Mouse (Mus musculus): ENCODE data around the gene Cep112.

Gene Cep112

DNA sequence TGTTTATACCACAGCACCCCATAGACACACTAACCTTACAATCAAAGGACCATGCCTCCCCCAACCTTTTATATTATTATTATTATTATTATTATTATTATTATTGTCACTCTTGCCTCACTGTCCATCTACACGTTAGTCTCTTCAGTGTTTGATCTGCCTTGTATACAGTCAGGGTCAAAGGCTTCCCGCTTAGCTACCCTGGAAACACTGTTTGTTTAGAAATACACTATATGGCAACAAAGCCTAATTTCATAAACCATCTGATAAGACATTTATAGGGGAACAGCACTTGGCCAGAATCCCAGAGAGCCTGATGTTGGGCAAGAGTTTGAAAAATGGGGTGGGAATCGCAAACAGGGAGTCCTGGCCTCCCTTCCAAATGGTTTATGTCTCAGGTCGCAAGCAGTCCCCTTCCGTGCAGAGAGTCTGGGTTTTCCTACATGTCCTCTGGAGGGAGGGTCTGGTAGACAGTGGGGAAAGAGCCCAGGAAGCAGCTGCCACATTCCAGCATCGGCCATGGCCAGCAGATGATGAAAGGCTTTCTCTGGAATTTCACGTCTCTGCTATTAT is 451.7 kb downstream of the Cep112 start:
- no peak for DNase-seq (ENCODE audit: low spot score)

DNA sequence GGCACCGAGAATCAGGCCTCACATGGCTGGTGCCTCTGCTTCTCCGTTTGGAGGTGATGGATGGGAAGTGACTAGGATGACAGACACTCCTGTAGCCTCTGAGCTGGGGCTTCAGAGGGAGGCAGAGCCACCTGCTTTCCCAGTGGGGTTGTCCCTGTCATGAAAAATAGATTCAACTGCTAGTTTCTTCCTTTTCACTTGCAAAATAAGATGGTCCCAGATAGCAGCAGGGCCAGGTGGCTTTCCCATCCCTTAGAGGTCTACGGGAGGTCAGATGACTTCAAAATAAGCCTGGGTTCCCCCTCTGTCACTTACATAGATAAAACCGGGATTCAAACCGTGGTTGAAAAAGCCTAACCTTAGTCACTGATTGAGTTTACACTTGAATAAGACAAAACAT is 452.5 kb downstream of the Cep112 start:
- no peak for DNase-seq (ENCODE audit: low spot score)

DNA sequence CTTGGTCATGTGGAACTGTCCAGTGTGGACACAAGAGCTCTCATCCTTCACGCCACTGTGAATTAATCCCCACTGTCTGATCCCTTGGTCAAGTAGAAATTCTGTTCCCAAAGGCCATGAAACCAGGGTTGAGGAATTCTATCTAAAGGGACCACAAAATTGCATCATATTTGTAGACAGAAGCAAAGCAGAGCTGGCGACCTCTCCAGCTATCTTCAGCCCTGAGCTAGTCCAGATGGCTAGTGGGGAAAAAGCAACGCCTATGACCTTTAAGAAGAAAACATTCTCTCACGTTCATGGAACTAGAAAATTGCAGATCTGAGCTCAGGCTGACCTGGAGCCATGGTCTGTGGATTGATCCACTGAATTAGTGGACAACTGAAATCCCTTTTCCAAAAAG is 455.6 kb downstream of the Cep112 start:
- DNase-seq (ENCODE audit: low spot score), result no peak

DNA sequence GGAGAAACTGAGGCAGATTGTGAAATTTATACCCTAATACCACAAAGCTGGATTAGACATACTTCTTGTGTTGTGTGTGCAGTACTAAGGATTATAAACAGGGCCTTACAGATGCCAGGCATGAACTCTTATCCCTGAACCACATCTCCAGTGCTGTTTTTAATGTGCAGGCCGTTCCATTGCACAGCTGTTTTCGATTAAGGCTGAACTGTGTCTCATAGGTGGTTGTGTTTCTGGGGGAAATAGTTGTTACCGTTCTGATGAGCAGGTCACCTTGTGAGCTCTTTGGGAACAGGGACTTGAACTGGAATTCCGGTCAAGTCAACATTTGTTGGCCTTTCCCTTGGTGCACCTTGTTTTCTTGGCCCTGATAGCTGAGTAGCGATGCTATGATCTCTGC is 456.7 kb downstream of the Cep112 start:
- no peak for DNase-seq (ENCODE audit: low spot score)

DNA sequence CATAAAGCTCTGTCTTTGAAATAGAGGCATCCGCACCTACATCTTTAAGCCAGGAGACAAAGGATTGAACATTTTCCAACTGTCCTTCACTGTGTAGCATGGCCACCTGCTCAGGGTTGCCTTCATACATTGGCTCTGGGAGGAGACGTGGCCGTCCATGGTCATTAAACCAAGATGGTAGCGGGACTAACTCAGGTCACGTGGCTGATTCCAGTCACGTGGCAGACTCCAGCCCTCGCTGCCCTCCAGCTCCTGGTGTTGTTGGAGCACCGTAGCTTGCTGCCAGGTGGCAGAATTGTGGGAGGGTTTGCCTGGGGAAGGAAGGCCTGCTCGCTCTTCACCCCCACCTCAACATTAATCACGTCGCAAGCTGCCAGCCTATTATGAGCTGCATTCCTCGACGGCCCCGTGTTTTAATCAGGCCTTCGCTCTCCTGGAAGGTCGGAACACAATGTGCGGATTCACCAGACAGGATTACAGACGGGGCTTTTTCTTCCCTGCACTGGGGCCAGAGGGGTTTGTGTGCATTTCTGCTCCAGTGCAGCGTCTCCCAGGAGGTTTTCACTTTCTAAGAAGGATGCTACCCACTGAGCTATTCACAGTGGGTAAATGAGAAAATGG is 460.4 kb downstream of the Cep112 start:
- DNase-seq (ENCODE audit: low spot score), result no peak

DNA sequence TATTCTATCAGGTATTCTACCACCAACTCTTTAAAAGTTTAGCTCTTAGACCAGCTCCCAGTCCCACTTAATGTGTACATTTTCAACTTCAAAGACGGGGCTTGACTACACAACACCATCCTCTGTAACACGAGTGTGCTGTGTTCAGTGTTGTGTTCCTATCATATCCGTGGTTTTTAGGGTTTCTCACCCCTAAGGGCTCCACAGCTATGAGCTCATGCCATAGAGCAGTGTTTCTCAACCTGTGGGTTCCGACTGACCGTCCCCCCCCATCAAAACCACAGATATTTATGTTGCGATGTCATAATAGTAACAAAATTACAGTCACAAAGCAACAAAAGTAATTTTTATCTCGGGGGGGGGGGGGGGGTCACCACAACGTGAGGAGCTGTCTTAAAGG is 461.1 kb downstream of the Cep112 start:
- no peak for DNase-seq (ENCODE audit: low spot score)

DNA sequence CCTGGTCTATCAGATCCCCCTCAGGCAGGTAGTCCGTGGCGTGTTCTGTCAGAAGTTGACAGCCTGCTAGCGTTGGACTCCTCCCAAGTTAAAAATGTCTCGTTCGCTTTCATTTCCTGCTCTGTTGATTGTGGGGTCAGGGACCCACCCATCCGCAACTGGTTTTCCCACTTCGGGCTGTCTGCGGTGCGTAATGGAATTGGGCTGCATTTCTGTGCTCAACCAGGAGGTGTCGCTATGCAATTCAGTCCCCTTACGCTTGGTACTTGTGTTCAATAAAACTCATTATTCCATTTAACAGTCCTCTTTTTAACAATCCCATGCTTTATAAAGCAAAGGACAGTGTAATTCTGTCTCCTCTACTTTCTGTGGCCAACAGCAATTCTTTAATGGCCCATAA is 464.1 kb downstream of the Cep112 start:
- no peak for DNase-seq (ENCODE audit: low spot score)

DNA sequence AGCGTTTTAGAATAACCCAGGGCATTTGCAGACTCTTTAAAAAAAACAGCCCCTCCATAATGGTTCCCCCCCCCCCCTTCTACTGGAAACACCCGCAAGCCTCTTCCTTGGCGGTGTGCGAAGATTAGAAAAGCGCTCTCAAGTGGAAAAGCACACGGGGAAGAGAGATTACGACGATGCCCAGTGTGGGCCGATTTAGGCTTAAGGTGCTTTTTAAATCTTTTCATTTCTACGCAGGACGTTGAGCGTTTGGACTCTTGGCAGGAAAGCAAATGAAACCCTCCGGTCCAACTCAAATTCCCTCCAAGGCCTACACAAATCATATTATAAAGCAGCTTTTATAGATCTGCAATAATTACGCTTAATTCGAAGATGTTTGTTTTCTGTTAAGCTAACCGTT is 465.6 kb downstream of the Cep112 start:
- no peak for DNase-seq (ENCODE audit: low spot score)

DNA sequence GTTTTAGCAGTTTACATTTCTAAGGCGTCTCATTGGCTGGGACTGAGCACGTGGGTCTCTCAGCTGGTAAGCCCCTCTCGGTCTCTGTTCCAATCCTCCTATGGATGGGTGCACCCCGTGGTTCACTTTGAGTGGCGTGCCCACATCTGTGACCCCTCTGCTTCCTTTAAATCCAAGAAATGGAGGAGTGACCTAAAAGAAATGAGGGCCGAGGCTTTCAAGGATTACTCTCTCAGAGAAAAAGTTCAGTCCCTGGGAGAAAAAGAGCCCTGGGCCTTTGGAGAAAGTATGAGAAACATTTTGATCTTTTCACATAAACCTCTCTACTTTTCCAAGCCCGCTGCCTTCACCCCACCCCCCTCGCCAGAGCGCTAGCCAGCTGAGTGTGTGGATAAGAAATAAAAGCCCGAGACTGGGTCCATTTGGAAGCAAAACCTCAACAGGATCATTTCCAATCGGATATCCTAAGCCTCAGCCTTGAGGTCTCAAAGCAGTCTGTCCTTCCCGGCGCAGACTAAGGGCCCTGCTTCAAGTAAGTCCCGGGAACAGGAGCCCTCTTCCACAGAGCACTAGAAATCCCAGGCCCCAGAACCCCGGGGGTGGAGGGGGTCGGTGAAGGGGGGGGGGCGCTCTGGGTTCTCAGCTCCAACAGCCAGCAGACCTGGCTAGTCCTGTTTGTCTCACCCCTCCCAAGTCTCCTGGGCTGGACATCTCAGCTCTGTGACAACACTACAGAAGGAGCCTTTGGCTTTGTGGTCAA is 466.3 kb downstream of the Cep112 start:
- no peak for DNase-seq (ENCODE audit: low spot score)

DNA sequence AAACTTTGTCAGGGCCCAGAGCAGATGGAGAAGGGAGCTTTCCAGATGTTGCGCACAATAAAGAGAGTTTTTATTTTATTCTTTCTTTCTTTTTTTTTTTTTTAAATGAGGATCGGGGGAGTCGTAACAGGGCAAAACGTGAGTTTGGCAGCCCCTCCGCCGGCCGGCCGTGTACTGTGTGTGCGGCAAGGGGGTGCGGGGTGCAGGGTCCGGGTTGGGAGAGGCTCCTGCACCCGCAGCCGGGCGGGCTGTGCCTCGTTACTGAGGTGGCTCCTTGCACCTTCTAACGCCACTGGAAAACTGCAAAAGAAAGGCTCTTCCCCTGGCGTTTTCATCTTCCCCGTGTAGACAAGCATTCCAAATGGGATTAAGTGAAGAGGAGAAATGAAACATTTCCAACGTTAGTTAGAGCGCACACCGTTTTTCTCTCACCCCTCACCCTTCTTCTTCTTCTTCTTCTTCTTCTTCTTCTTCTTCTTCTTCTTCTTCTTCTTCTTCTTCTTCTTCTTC is 466.9 kb downstream of the Cep112 start:
- no peak for DNase-seq (ENCODE audit: low spot score)

DNA sequence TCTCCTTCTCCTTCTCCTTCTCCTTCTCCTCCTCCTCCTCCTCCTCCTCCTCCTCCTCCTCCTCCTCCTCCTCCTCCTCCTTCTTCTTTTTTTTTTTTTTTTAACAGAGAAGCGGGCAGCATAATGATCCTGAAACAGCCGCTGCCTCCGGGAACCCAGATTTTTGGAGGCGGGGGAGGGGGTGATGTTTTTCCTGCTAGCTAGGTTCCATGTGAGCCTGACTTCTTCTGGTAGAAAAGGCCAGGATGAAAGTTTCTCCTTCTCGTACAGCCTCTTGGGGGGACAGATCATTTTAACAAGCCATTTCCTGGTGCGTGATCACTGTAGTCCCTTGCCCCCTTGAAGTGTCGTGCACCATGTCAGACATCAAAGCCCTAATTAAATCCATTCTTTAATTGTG is 467.4 kb downstream of the Cep112 start:
- DNase-seq (ENCODE audit: low spot score), result no peak

DNA sequence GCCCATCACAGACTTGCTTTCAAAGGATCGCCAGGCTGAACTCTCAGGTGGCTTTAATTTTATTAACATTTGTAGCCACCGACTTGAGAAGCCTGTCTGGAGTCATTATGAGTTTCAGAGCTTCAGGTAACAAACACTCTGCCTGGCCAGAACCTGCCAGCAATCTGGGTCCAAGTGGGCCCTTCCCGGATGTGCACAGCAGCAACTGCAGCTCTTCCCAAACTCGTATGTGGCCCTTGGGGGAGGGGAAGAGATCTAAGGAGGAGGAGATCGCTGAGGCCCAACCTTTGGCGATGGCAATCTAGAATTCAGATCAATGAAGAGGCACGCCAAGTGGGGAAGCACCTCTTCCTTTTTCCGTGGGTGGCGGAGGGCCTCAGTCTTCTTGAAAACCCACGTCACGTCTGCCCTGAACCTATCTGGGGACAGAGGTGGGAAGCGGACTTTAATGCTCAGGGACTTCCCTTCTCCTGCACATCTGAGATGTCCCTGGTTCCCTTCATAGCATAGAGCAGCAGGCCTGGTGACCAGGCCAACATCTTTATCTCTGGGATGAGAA is 468.3 kb downstream of the Cep112 start:
- no peak for DNase-seq (ENCODE audit: low spot score)

DNA sequence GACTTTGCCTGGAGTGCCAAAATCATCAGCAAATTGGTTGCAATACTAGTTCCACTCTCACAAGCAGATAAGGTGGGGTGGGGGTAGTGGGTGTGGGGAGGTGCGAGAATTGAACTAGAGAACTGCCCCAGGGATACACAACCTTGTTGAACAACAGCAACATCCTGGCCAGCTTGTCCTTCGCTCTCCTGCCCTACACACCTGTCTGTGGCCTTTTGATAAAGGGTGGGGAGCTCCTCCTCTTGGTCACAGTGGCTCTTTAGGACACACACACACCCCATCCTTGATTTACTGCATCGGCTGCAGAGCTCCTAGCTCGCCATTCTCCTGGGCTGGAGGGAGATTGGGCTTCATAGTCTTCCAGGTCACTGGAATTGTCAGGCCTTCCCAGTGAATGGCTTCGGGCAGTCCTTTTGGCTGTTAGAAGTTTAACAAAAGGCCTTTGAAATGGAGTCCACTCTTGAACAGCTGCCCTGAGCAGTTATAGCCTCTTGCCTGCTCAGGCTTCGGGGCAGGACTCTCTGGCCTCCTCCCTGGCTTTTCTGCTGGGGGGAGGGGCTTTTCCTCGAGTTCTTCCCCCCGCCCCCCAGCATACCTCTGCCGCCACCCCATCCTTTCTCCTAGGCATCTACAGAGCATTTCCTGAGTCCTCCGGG is 469.0 kb downstream of the Cep112 start:
- no peak for DNase-seq (ENCODE audit: low spot score)

DNA sequence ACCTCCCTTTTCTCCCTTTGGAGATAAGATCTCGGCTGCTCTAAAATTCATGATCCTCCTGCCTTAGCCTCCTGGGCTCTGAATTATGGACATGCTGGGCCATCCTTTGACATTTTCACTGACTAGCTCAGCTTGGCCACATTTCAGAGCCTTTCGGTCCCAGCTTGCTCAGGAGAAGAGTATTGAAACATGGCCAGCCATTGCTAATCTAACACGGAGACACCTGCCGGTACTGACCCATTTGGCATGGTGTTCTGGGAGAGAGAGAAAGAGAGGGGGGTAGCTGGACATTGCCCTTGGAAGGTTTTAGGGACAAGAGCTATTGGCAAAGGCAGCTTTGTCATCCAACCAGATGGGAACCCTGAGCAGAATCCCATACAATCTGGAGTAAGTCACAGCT is 472.0 kb downstream of the Cep112 start:
- DNase-seq (ENCODE audit: low spot score), result no peak

DNA sequence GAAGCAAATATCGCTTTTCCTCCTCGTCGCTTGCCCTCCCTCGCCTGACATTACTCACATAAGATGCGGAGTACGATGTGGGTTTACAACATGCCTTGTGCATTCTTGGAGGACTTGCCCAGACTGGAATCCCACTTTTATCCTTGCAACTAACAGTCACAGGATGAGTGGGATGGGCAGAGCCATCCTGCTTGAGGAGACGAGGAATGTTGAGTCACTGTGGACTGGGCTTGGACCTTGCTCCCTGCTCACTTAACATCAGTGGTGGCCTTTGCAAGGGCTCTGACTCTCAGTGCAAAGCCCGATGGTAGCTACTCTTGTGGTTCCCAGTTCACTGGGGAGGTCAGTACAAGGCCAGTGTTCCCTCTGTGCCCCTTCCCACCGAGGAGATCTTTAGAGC is 473.1 kb downstream of the Cep112 start:
- DNase-seq (ENCODE audit: low spot score), result no peak

DNA sequence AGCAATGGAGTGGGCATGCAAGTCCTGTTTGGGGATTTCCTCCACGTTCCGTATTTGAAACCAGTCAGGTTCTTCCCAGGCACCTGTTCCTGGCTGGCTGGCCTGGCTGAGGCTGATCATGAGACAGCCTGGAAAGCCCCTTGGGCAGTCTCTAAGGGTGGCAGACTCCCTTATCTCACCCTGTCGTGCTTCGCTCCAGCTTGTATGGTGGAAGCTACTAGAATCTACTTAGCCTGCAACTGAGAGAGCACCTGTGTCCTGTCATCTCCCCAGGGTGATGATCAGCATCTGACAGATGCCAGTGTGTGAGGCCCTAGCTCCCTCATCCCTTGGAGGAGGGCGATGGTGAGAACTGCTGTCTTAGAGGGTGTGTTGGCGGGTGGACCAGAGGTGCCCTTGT is 473.5 kb downstream of the Cep112 start:
- no peak for DNase-seq (ENCODE audit: low spot score)

DNA sequence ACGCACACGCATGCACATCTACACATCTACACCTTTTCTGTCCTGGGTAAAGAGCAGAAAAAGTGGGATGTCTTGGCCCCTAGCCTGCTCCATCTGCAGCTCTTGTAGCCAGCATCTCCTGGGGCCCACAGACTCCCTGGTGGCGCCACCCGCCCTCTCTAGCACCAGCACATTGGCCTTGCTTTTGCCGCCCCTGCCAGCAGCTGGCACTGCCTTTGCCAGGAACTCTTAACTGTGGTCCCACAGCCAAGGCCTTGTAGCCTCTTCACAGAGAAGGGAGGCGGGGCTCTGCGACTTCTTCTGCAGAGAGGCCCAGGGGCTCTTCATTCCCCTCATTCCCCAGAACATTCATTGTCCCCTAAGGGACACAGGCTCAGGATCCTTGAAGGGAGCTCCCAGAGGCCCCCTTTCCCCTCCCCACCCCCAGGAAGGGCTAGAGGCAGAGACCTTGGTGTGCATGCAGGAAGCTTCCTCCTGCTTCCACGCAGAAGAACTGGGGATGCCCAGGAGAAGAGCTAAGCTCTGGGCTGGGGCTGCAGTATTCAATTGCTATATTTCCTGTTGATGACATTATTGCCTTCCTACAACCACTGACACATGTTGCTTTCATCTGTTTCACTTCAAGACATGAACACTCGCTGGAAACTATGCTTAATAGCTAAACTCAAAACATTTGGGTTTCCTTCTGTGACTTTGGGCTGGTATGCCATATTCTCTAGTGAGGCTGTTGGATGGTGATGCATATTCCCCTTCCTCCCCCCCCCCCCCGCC is 475.9 kb downstream of the Cep112 start:
- no peak for DNase-seq (ENCODE audit: low spot score)

DNA sequence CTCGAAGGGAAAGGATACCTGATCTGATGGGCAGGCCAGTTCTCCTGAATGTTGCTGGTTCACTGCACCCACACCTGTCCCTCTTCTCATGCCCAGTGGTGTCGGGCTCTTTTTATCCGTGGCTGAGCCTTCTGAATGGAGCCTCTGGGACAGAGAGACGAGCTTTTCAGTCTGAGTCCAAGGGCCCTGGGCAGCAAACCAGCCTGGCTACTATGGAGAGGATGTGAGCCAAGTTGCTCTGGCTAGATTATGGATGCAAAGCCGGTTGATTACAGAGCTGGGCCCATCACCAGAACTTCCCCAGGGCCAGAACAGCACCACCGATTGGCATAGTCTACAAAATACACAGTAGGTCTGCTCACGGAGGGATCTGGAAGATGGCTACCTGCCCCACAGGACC is 476.7 kb downstream of the Cep112 start:
- no peak for DNase-seq (ENCODE audit: low spot score)

DNA sequence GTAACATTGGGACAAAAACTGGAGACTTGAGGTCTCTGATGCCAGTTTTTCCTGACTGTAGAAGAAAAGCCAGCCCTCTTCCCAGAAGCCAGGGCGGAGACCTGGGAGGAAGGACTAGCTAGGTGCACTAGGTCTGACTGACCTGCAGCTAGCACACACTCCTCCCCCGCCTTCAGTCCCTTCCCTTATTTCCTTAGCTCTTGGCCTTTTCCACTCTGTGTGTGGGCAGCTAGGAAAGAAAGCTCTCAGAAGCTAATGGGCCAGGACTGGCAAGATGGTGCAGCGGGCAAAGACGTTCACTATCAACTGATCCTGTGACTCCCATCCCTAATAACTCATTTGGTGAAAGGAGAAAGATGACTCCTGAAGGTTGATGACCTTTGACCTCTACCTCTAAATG is 477.3 kb downstream of the Cep112 start:
- no peak for DNase-seq (ENCODE audit: low spot score)

DNA sequence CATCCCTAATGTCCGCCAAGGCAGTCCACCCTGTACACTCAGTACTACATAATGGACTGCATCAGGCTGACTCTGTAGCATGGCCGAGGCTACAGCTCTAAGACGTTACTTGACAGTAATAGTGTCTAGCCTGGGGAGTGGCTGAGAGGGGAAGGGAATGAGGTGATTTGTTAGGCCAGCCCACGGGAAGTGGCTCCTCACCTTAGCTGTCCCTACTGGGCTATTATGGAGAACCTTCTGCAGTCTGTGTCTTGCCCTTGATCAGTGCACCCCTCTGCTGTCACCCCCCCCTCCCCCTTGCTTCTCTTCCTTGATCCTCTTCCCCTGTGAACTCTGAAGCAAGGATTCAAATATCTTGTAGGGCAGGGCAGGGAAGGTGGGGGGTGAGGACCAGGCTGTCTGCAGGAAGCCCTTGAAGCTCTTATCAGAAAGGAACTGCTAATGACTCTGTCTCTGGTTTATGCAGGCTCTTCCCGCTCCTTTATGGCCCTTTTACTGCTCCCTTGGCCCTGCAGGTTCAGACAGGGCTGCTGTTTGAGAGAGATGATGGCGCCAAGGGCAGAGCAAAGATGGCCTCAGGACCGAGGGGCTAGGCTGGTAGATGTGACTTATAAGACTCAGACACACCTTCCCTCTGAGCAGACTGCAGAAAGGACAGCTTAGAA is 481.7 kb downstream of the Cep112 start:
- DNase-seq (ENCODE audit: low spot score), result no peak

All from layer of hippocampus, adult 9-10 months (tissue).